Mouse (Mus musculus) embryonic facial prominence, embryonic 14.5 days (tissue): ENCODE measurements around the gene Ifitm3. TPM values are rescaled to one million over a fixed set of nuclear protein-coding genes. Genes with fewer than 3 reads are reported as not detected.
A peak's percentile ranks its signal among the peaks of the same experiment; 100 is the strongest.

Source experiments
- ATAC-seq: fragments of 200-750 bp; cut with Nextera tagmentation; 2 replicates; pipeline ENCODE4 v1.8.0; 2017; ENCODE audit warnings: low read depth, moderate number of reproducible peaks, moderate TSS enrichment
- DNase-seq: peaks from one replicate; pipeline ENCODE4 v3.0.0-alpha.2; 2015; ENCODE audit warnings: low spot score
- H3K27ac ChIP-seq: fragments of 300-500 bp; sonication (generic); replicated peaks from 2 replicates; pipeline ENCODE4 v1.5.1; 2014; ENCODE audit warnings: low read depth, mild to moderate bottlenecking, low read length, moderate library complexity
- H3K27me3 ChIP-seq: fragments of 300-500 bp; sonication (generic); replicated peaks from 2 replicates; pipeline ENCODE4 v1.6.1; 2014; ENCODE audit warnings: low read length; ENCODE audit not compliant: control insufficient read depth, insufficient read depth
- H3K36me3 ChIP-seq: fragments of 300-500 bp; sonication (generic); 2 replicates; pipeline ENCODE4 v1.6.1; 2014; ENCODE audit warnings: low read length, mixed read lengths; ENCODE audit not compliant: control insufficient read depth, insufficient read depth
- H3K4me1 ChIP-seq: fragments of 300-500 bp; sonication (generic); 2 replicates; pipeline ENCODE4 v1.6.1; 2014; ENCODE audit warnings: antibody characterized with exemption, low read length; ENCODE audit not compliant: control insufficient read depth, insufficient read depth
- H3K4me2 ChIP-seq: fragments of 300-500 bp; sonication (generic); 2 replicates; pipeline ENCODE4 v1.6.1; 2014; ENCODE audit warnings: low read depth, mild to moderate bottlenecking, low read length, moderate library complexity, mixed read lengths
- H3K4me3 ChIP-seq: fragments of 300-500 bp; sonication (generic); 2 replicates; pipeline ENCODE4 v1.5.1; 2014; ENCODE audit warnings: low read depth, mild to moderate bottlenecking, low read length
- H3K9ac ChIP-seq: fragments of 300-500 bp; sonication (generic); 2 replicates; pipeline ENCODE4 v1.6.1; 2014; ENCODE audit warnings: low read depth, mild to moderate bottlenecking, low read length, moderate library complexity, mixed read lengths
- H3K9me3 ChIP-seq: fragments of 300-500 bp; sonication (generic); 2 replicates; pipeline ENCODE4 v1.6.1; 2016; ENCODE audit warnings: low read length; ENCODE audit not compliant: control insufficient read depth
- WGBS: fragments of 180-500 bp; shearing (Covaris S2); extraction: QIAGEN DNeasy Blood & Tissue Kit; methylation state at CpG from one replicate; pipeline ENCODE4 v1.1.7; 2014; 5-methylcytosine and 5-hydroxymethylcytosine counted together
- polyA plus RNA-seq: library from polyadenylated mRNA; unstranded; fragments of >200 nt; fragmentation: Nextera tagmentation; extraction: Ambion mirVana; gene quantifications from 2 replicates; pipeline ENCODE4 v1.2.1, GENCODE M21; 2014

Gene Ifitm3
- polyA plus RNA-seq, 1 experiment from 2014 or later: 178 TPM

- no peak for DNase-seq
- peaks cover 8% of the 10 kb centered on the region; the same call in 1 of the 2 replicates for H3K4me1 ChIP-seq
- H3K9me3 ChIP-seq: no peaks in the 10 kb centered on the region
- no peaks in the 10 kb centered on the region for H3K36me3 ChIP-seq
- H3K27ac ChIP-seq: no peak overlapping the region
- H3K4me2 ChIP-seq: peak overlapping the region; percentile 59
- H3K9ac ChIP-seq: peak overlapping the region; percentile 69; the same call in 1 of the 2 replicates
- H3K27me3 ChIP-seq: no peaks in the 10 kb centered on the region
- 85% methylated on average over 9 of the region's 9 CpGs for WGBS
- peak overlapping the region; percentile 42 for H3K4me3 ChIP-seq
- ATAC-seq: no peak
These were observed 905 bp downstream of the Ifitm3 start for GRCm38 (mm10) chr7:141009665-141010064.

GRCm38 (mm10) chr7:141008938-141009660 is 1.5 kb downstream of the Ifitm3 start:
- DNase-seq: peak; percentile 86
- Histone ChIP-seq H3K4me3 (peak overlapping the region; percentile 15), H3K4me1 (peaks cover 8% of the 10 kb centered on the region; the same call in 1 of the 2 replicates), H3K27me3 (no peaks in the 10 kb centered on the region), H3K9ac (no peak overlapping the region), H3K36me3 (no peaks in the 10 kb centered on the region), H3K9me3 (no peaks in the 10 kb centered on the region), H3K4me2 (peak overlapping the region; percentile 59), H3K27ac (no peak overlapping the region)
- peak; percentile 55; the same call in 1 of the 2 replicates for ATAC-seq
- 11% methylated on average over 20 of the region's 20 CpGs for WGBS

GRCm38 (mm10) chr7:141008312-141008761 is 2.2 kb downstream of the Ifitm3 start:
- Histone ChIP-seq H3K9me3 (no peaks in the 10 kb centered on the region), H3K36me3 (no peaks in the 10 kb centered on the region), H3K27me3 (no peaks in the 10 kb centered on the region), H3K4me3 (no peak overlapping the region), H3K27ac (0 out of 2 replicates have a peak overlapping the region, but pooled peaks have one; percentile 8), H3K4me2 (peak overlapping the region; percentile 59), H3K4me1 (peaks cover 8% of the 10 kb centered on the region; the same call in 1 of the 2 replicates), H3K9ac (peak overlapping the region; percentile 38; the same call in 1 of the 2 replicates)
- peak; percentile 61 for ATAC-seq
- WGBS: 4% methylated on average over 7 of the region's 7 CpGs
- DNase-seq: peak; percentile 71

GRCm38 (mm10) chr7:141006914-141007313 is 3.7 kb downstream of the Ifitm3 start:
- DNase-seq: no peak
- Histone ChIP-seq H3K4me1 (peaks cover 8% of the 10 kb centered on the region; the same call in 1 of the 2 replicates), H3K9me3 (no peaks in the 10 kb centered on the region), H3K4me2 (no peak overlapping the region), H3K36me3 (no peaks in the 10 kb centered on the region), H3K9ac (no peak overlapping the region), H3K4me3 (no peak overlapping the region), H3K27ac (no peak overlapping the region), H3K27me3 (no peaks in the 10 kb centered on the region)
- ATAC-seq: no peak
- WGBS: 76% methylated on average over 5 of the region's 5 CpGs

- no peak for ATAC-seq
- Histone ChIP-seq H3K4me3 (no peak overlapping the region), H3K27ac (no peak overlapping the region), H3K4me1 (peaks cover 8% of the 10 kb centered on the region; the same call in 1 of the 2 replicates), H3K9me3 (no peaks in the 10 kb centered on the region), H3K4me2 (no peak overlapping the region), H3K9ac (no peak overlapping the region), H3K36me3 (no peaks in the 10 kb centered on the region), H3K27me3 (no peaks in the 10 kb centered on the region)
- WGBS: 90% methylated on average over 6 of the region's 6 CpGs
- no peak for DNase-seq
These were observed 4.1 kb downstream of the Ifitm3 start for GRCm38 (mm10) chr7:141006446-141006845.

GRCm38 (mm10) chr7:141003248-141004010 is 7.1 kb downstream of the Ifitm3 start:
- H3K4me2 ChIP-seq: no peak overlapping the region
- H3K4me1 ChIP-seq: peaks cover 3% of the 10 kb centered on the region; the same call in 1 of the 2 replicates
- 83% methylated on average over 5 of the region's 5 CpGs for WGBS
- no peak overlapping the region for H3K27ac ChIP-seq
- H3K9ac ChIP-seq: no peak overlapping the region
- no peaks in the 10 kb centered on the region for H3K36me3 ChIP-seq
- no peaks in the 10 kb centered on the region for H3K9me3 ChIP-seq
- DNase-seq: no peak
- no peaks in the 10 kb centered on the region for H3K27me3 ChIP-seq
- ATAC-seq: no peak
- no peak overlapping the region for H3K4me3 ChIP-seq

GRCm38 (mm10) chr7:141000881-141001708 is 9.5 kb downstream of the Ifitm3 start:
- H3K27me3 ChIP-seq: no peaks in the 10 kb centered on the region
- H3K4me2 ChIP-seq: no peak overlapping the region
- no peak overlapping the region for H3K9ac ChIP-seq
- DNase-seq: no peak
- no peak overlapping the region for H3K27ac ChIP-seq
- no peaks in the 10 kb centered on the region for H3K4me1 ChIP-seq
- no peak for ATAC-seq
- no peak overlapping the region for H3K4me3 ChIP-seq
- H3K36me3 ChIP-seq: no peaks in the 10 kb centered on the region
- 69% methylated on average over 15 of the region's 15 CpGs for WGBS
- no peaks in the 10 kb centered on the region for H3K9me3 ChIP-seq
